Mouse (Mus musculus) inflammation-experienced regulatory T-cells, adult 16 weeks (primary cell): Measurements from ENCODE around the gene Azi2. TPM values are rescaled to one million over a fixed set of nuclear protein-coding genes. Genes with fewer than 3 reads are reported as not detected.

Source experiments
- polyA plus RNA-seq: library from polyadenylated mRNA; unstranded; fragments of 100-300 nt; shearing (Covaris generic); gene quantifications from one replicate; pipeline ENCODE4 v1.2.1, GENCODE M21; 2017

Gene Azi2
- 82.5 TPM for polyA plus RNA-seq

DNA sequence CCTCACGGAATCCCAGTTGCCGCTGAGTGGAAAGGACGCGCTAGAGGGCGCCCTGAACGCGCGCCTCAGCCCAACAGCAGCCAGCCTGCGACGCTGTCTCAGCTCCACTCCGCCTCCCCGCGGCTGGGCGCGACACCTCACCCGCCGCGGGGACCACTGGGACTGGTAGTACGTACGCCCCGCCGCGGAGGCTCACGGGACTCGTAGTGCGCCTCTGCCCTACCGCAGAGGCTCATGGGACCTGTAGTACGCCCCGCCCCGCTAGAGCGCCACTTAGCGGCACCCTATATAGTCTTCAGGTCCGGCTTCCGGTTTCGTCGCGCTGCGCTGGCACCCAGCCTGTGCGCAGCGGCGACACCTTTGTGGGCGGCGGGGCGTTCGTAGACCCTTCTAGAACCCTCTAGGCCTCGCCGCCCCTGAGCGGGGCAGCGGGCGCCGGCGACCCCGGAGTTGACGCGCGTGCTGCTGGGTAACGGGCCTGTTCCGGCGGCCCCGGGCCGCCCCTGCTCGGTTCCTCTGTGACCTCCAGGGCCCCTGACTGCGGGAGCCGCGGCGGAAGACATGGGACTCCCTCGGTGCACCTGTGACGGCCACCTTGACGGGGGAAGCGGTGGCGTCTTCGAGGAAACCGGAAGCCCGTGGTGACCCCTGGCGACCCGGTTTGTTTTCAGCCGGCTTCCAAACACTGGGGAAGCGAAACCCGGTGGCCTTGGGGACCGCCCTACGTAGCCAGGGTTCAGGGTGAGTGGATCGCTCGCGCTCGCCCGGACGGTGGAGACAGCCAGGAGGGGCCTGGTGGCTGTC lies at the start of gene Azi2:
Gene Azi2, plus strand, starts transcription at position 282 of the 804 bp plus-strand sequence.

Other genes starting within 250 kb of the Azi2 start
- gene Cmc1, start 109.7 kb downstream of the Azi2 start, polyA plus RNA-seq = 65.9 TPM